Comparison of ENCODE assay signal across 13 mouse cellular contexts in the genomic region with DNA sequence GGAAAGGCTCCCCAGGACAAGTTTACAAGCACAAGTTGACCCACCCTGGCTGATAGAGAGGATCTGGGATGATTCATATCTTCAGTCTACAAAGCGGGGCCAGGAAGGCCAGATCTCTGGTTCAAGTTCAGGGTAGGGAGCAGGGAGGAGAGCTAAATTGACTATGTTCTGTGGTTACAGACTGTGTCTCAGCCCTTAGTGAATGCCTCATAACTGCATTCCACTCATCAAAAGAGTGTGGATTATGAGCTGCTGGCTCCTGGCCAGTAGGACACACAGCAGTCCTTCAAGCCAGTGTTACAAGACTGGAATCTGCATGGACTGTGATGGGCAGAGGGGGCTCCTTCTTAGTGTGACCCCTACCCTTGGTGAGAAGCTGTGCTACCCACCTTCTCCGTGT. TPM values are rescaled to one million over a fixed set of nuclear protein-coding genes. Genes with fewer than 3 reads are reported as not detected.
DNase-seq lines count a peak whose midpoint lies in the region; ATAC-seq and TF ChIP-seq lines count a peak whose summit lies in the region.
"Had no signal": no experiment of that assay in that cellular context is flagged by ENCODE, and none has a peak within 500 bp of the region (broad histone marks: within the 10 kb centered on the region; RNA-seq: fewer than 3 reads in every experiment).

No protein-coding gene starts in this region.

- no peak for TF ChIP-seq CTCF in kidney, postnatal 0 days (IDR thresholded peaks at IDR 0.05; ENCODE audit: low read depth)

- no peaks in the 10 kb centered on the region for H3K36me3 ChIP-seq in kidney, postnatal 0 days (ENCODE audit: insufficient read depth, low read length)
- H3K36me3 ChIP-seq: embryonic facial prominence, embryonic 12.5 days; neural tube, embryonic 13.5 days had no signal

- H3K9ac ChIP-seq in kidney, postnatal 0 days (ENCODE audit: low read depth, low read length) = no peak overlapping the region
- H3K9ac ChIP-seq: embryonic facial prominence, embryonic 12.5 days; neural tube, embryonic 13.5 days had no signal

- H3K27me3 ChIP-seq in kidney, postnatal 0 days (ENCODE audit: insufficient read depth, low read length) = no peaks in the 10 kb centered on the region
- H3K27me3 ChIP-seq: embryonic facial prominence, embryonic 12.5 days; neural tube, embryonic 13.5 days had no signal

- no peaks in the 10 kb centered on the region for H3K4me1 ChIP-seq in kidney, postnatal 0 days (replicated peaks; ENCODE audit: insufficient read depth, low read length)

- ATAC-seq in kidney, postnatal 0 days (replicated peaks; ENCODE audit: low FRiP score, low read depth) = no peak
- ATAC-seq in erythroid progenitor cell, adult 5-6 weeks (replicated peaks; ENCODE audit: low FRiP score, poor library complexity, severe bottlenecking) = no peak

- intact Hi-C loops in gastrocnemius, postnatal 36 days (cut with DNase I) = no loop called here

- H3K9me3 ChIP-seq in kidney, postnatal 0 days (replicated peaks; ENCODE audit: low read length) = no peaks in the 10 kb centered on the region
- H3K9me3 ChIP-seq: embryonic facial prominence, embryonic 12.5 days; neural tube, embryonic 13.5 days had no signal

- DNase-seq in adrenal gland, adult (ENCODE audit: inconsistent age in 2 of 2, low spot score in 1 of 2) = peak; percentile 42 to 73
- no peak for DNase-seq in adrenal gland, postnatal 4 days (ENCODE audit: low spot score in 2 of 2)
- DNase-seq in right cerebral cortex, postnatal 4 days = peak; percentile 10
- DNase-seq in right cerebral cortex, postnatal 25 days = no peak
- peak; percentile 44 for DNase-seq in kidney, postnatal 0 days (ENCODE audit: low spot score)
- DNase-seq in testis, postnatal 10 days (ENCODE audit: low spot score) = peak; percentile 44
- no peak for DNase-seq in gastrocnemius, postnatal 36 days
- DNase-seq: gastrocnemius, postnatal 25 days; spleen, adult 18-20 months had no signal

- 56% methylated on average over 2 of the region's 2 CpGs for WGBS in kidney, postnatal 0 days

- no peak overlapping the region for H3K27ac ChIP-seq in kidney, postnatal 0 days
- H3K27ac ChIP-seq: embryonic facial prominence, embryonic 12.5 days; macrophage; neural tube, embryonic 13.5 days had no signal

- no peak overlapping the region for H3K4me2 ChIP-seq in kidney, postnatal 0 days (ENCODE audit: low read length)
- H3K4me2 ChIP-seq: embryonic facial prominence, embryonic 12.5 days; neural tube, embryonic 13.5 days had no signal

- H3K4me3 ChIP-seq in kidney, postnatal 0 days (replicated peaks; ENCODE audit: low read depth, low read length) = no peak overlapping the region
- H3K4me3 ChIP-seq: embryonic facial prominence, embryonic 12.5 days; neural tube, embryonic 13.5 days had no signal

RNA-seq across cellular contexts. Expression of a gene that starts 48.4 kb away (rescaled TPM):
- 10 to 100 TPM; 58.6 to 61.6 TPM for total RNA-seq in adrenal gland, postnatal 4 days (2021)
- 1.2 and 1.4 TPM in 2 replicates for polyA plus RNA-seq in kidney, postnatal 0 days (2015; fragmentation: Nextera tagmentation; extraction: Ambion mirVana)
- total RNA-seq in gastrocnemius, postnatal 36 days (2021) = under 1 TPM; 0.25 to 0.38 TPM
- not detected in 2 replicates for total RNA-seq in erythroid progenitor cell, adult 5-6 weeks (2015; ENCODE audit: low replicate concordance)
- 0.08 TPM in 1 of 2 replicates, not detected in the other for total RNA-seq in erythroid progenitor cell, adult 5-6 weeks (2017; ENCODE audit: low replicate concordance)
- polyA plus RNA-seq: macrophage had no signal

Comparison
In these comparisons a context has a peak if more than half of its experiments do, and no peak if none do; other contexts are left out.
1. DNase-seq: peak in adrenal gland, adult (2 of 2), right cerebral cortex, postnatal 4 days (single experiment), kidney, postnatal 0 days (single experiment) and testis, postnatal 10 days (single experiment); none in adrenal gland, postnatal 4 days (0 of 2), right cerebral cortex, postnatal 25 days (single experiment) and gastrocnemius, postnatal 36 days (0 of 2).
2. RNA of a gene that starts 48.4 kb away (total RNA-seq): 58.6 to 61.6 TPM in adrenal gland, postnatal 4 days; 0.25 to 0.38 TPM in gastrocnemius, postnatal 36 days and 0.08 TPM in erythroid progenitor cell, adult 5-6 weeks; every median in the first group is over 10 times any median in the second.